Mouse (Mus musculus) frontal cortex, postnatal 10 days (tissue): ENCODE measurements around the gene Vwa8.

Experiments used
- DNase-seq, 2 experiments: peaks; one replicate each; pipeline ENCODE4 v3.0.0; 2022; ENCODE audit warnings: low spot score in 2 of 2, mixed read lengths in 1 of 2

Gene Vwa8

DNA sequence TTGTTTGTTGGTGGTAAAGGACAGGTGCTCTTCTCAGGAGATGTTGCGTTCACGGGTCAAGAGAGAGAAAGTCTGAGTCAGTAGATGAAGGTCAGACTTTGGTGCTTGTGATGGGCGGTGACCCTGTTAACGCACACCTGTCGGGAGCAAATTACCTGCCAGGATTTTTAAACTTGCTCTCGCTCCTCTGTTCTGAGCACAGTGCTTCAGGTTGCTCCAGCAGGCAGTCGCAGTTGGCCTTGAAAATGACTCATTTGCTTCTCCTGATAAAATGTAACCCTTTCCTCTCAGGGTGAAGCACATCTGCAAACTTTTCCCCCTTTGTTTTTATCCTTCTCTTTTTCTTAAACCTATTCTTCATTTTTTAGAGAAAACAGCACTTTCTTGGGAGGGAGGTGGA is 234.7 kb downstream of the Vwa8 start:
- no peak for DNase-seq

DNA sequence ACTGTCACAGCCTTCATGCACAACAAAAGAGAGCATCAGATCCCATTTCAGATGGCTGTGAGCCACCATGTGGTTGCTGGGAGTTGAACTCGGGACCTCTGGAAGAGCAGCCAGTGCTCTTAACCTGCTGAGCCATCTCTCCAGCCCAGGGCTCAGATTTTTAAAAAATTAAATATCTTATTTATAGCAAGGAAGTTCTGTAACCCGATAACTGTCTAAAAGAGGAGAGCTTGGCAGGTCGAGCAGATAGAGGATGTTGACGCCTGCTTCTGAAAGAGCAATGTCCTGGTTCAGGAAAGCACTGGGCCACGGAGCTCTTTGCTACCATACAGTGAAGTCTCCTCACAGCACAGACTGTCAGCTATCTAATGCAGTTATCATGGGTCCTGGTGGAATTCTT is 237.2 kb downstream of the Vwa8 start:
- DNase-seq: no peak

DNA sequence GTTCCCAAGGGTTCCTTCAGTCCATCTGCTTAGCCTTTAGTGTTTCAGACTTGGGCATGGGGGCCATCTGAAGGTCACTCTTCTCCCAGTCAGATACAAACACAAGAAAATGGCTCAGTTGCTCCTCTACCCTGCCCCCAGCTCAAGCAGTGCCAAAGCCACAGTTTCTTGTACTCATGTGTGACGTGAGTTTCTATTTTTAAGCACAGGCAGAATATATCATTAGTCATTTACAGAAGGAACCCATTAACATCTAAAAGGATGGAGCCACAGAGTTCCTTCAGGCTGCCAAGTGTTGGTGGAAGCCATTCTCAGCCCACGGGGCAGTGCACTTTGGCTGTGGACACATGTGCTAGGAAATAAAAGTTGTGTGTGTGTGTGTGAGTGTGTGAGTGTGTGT is 240.6 kb downstream of the Vwa8 start:
- peak; percentile 17 to 47 for DNase-seq

DNA sequence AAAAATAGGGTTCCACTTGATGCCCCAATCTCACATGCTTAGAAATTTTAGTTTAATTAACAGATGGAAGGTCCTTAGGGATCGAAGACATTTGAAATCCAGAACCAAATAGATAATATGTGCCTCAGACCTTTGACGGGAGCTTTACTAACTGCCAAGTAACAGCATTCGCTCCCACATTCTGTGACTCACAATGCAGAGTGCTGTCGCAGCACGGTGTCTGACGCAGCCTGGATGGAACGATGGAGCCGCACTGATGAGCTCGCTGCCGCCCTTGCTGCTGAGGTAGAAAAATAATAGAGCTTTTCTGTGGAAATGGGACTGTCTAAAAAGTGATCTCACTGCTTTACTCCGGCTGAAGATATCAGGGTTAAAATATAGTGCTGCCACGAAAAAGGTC is 248.3 kb downstream of the Vwa8 start:
- DNase-seq: no peak

DNA sequence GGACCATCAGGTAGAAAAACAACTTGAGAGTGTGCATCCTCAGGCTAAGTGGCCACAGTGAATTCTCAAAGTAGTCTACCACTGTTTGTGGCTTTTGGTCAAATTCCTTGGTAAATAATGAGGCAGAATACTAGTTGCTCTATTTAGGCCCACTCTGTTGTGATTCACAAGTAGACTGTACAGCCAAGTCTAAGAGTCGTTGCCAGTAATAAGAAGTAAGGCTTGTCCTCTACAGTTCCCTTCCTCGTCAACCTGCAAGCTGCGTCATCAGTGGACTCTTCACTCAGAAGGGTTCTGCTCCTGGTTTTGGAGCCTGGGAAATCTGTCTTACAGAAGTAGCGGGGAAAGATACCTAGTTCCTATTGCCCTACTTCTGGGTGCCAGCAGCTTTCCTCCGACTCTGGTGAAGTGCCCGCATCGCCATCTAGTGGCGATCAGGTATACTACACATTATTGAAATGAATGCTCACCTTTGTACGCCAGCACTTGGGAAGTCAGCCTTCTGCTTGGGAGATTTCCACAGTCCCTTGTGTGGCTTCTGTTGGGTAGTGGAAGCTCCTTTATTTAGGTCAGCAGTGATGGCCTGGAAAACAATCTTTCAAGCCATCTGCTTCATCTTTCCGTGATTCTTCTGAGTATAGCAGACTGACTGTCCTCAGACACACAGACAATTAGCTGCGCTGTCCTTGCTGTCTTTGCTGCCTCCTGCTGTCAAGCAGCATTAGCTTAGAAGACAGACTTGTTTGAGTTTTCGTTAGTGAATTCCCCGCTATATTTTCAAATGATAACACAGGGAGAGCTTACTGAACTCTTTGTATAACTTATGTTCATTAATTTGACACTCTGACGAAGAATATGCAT is 258.0 kb downstream of the Vwa8 start:
- peak; percentile 62 to 79 for DNase-seq

DNA sequence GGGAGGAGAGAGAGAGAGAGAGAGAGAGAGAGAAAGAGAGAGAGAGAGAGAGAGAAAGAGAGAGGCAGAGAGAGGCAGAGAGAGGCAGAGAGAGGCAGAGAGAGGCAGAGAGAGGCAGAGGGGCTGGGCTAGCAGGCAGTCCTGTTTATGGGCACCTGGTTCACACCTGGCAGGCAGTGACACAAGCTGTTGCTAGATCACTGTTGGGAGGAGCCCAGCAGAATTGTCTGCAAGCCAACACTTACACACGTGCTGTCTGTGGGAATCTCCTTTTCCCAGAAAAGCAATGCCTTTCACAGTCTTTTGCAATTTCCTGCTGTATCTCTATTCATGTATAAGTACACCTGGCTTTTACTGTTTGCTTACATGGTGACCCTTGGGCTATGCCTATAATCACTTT is 260.5 kb downstream of the Vwa8 start:
- DNase-seq: no peak

DNA sequence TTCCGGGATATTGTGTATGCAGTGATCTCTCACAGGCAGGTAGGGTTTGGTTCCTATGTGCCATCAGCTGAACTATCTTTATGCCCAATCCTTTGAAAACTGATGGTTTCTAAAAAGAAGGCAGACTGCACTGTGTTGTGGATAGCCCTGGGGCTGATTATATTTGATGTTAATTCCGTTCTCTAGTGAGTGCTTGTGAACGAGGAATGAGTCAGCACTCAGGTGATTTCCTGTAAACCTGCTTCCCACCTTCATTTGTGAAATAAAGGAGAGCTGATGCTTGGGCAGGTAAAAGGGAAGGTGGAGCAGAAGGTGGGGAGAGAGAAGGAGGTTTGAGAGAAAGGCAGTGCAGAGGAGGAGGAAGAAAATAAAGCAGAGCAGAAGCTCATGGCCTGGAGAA is 261.2 kb downstream of the Vwa8 start:
- DNase-seq: no peak

DNA sequence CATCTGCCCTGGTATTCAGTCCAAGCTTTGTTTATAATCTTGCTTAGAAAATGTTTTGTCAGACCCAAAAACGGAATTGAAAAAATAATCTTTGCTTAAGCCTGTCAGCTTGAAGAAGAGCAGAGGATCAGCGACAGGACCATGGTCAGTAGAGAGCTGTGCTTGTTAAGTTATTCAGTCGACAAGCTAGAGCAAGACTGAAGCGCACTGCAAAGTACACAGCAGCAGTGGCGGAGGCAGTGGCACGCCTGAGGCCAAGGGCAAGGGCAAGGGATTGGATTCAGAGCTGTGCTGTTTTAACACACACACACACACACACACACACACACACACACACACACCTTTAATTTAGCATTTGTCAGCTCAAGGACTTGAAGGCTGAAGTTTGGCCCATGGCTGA is 263.2 kb downstream of the Vwa8 start:
- DNase-seq: no peak

DNA sequence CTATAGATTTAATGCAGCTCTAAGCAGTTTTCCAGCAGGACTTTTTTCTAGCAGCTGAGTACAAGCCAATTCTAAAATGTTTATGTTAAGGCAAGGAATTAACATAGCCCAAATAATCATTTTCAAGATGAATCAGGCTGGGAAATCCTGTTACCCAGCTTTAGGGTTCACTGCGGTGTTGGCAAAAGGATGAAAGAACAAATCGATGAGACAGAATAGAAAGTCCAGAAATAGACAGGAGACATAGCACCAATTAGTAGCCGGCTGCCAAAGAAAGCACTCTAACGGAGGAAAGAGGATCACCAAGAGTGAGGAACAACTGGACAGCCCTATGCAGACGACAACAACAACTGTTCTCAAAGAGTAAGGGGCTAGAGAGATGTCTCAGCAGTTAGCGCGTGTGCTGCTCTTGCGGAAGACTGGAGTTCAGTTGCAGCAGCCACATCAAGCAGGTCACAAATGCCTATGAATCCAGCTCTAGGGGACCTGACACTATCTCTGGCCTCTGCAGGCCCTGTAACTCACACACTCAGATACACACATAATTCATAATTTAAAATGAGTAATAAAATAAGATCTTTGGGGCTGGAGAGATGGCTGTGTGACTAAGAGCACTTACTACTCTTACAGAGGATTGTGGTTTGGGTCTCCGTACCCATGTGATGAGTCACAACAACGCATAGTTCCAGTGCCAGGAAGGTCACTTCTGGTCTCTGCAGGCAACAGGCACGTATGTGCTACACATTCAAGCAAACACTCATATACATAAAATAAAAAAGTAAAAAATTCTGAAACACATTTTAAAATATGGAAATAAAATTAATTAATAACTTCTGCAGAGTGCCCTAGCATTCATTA is 265.9 kb downstream of the Vwa8 start:
- DNase-seq: no peak

DNA sequence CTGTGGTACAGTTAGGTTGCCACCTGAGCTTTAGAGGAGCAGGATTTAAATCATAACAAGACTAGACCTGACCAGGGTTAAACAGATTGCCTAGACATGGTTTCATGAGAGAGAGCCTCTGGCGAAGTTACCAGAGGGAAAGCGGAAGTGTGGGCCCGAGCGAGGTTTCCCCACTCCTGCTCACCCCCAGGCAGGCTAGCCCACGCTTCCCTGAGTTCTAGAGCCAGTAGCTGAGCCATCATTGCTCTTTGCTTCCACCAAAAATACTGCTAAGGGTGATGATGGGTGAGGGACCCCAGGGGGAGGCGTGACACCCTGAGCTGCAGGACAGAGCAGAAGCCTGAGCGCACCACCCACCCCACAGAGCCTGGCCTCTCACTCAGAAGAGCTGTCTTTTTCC is 269.6 kb downstream of the Vwa8 start:
- DNase-seq: no peak

DNA sequence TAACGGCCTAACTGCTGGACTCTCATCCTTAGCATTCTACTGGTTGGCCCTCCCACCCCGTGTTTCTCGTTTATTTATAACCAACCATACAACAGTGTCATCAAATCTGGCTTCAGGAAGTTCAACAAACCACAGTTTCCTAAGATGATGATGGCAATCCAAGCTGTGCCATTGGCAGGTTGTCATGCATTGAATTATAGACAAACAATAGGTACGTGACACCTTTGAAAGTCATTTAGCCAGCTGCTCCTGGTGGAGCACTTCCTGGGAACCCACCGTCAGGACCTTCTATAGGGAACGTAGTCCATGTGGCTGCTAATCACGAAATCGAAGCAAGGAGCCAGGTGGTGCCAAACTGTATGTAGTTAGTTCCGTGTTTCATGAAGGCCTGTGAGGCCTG is 270.5 kb downstream of the Vwa8 start:
- no peak for DNase-seq

DNA sequence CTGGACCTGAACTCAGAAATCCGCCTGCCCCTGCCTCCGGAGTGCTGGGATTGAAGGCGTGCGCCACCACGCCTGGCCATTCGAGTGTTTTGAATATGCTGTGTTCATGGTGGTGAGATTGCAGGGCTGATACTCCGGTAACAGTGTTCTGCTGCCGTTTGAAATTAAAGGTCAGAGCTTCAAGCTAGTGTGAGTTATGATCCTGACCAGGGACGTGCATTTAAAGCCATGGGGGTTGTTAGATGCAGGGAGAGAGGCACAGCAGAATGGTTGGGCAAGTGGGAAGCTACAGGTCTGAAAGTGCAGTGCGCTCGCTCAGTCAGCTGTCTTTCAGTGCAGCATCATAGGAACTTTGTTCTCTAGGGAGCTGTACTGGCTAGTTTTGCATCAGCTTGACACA is 271.8 kb downstream of the Vwa8 start:
- no peak for DNase-seq

DNA sequence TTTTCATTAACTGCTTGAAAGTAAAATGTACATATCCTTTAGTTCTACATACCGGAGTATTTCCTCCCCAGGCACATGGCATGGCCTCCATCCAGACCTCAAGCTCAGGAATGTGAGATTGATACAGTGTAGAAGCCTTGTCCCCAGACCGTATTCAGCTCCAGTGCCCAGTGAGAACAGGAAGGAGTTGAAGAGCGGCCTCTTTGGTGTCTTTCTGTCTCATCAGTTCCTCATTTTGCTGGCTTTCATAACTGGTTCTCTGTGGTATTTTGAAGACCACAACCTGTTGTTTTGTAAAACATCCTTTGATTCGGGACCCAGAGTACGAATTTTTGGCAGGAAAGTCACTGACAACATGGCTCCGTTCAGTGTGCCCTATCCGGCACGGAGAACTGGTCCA is 274.6 kb downstream of the Vwa8 start:
- DNase-seq: no peak

DNA sequence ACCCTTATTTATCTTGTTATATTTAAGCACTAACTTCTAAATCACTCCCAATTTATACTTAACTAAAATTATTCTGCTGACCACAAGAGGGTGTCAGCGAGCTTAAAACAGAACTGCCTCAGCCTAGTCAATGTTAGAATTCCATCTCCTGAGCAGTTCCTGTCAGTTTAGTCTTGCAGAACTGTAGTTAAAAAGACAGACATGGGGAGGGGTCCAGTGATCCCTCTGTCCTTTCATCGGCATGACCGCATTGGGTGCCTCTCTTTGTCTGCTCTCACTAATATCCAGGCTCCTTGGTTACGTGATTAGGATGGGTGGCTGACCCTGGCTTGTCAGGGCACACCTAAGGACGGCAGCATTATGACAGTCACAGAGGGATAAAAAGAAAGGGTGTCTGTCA is 275.8 kb downstream of the Vwa8 start:
- DNase-seq: no peak

DNA sequence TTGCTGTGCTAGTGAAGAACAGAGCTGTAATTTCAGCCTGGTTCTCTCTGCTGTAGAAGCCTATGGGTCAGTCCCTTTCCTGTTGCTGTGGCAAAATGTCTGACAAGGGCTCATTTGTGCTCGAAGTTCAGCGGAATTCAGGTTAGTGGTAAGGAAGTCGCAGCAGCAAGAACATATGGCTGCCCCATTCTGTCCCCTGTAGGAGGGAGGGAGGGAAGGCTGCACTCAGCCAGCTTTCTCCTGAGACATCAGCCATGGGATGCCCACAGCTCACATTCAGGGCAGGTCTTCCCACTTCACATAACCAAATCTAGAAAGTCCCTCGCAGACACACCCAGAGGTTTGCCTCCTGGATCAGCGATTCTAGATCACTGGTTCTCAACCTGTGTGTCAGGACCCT is 277.3 kb downstream of the Vwa8 start:
- DNase-seq: no peak

DNA sequence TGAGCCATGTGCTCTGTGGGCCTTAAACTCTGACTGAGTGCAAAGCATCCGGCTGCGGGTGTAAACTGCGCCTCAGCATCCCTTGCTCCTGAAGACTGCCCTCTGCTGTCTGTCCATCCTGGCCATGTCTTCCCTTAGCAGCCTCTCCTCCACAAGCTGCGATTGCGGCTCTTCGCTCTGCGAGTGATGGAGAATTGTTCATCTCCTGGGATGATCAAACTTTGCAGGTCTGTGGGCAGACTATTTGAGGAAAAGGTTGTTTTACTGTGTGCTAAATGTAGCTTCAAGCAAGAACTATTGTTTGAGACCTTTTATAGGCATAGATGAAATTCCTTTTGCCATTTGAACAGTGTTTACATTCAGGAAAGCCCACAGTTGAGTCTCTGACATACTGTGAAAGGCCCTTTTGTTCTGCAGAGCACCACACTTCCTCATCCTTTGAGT is 286.1 kb downstream of the Vwa8 start:
- DNase-seq: peak in 1 of 2 experiments; percentile 28

DNA sequence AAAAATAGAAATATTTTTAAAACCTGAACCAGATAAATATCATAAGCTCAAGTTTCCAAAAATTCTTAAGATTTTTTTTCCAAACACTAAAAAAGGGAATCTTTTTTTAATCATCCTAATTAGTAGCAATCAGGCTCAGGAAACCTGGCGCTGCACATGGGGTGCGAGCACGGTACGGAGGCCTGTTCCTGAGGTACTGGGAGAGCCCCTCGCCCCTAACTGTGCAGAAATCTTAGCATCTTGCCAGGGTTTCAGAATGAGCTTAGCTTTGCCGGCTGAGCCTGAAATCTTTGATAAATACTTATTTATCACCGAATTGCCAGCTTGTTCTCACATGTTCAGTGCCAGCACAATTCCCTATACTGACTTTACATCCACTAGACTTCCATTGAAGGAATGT is 286.6 kb downstream of the Vwa8 start:
- no peak for DNase-seq

DNA sequence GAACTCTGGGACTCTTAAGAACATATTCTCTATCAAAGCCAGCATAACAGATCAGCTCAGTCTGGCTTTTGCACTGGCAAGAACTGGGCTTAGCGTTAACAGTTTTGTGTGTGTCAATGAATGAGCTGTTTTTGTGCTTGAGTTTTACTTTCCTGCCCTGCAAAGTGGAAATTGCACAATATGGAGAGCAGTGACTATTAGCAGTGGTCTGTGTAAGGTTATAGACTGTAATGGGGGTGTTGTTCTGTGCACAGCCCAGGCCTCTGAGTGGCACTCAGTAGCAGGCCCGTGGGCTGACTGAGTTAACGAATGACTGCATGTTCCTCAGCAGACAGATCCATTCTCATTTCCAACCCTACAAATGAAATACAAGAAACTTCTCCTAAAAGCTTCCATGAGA is 287.7 kb downstream of the Vwa8 start:
- no peak for DNase-seq

DNA sequence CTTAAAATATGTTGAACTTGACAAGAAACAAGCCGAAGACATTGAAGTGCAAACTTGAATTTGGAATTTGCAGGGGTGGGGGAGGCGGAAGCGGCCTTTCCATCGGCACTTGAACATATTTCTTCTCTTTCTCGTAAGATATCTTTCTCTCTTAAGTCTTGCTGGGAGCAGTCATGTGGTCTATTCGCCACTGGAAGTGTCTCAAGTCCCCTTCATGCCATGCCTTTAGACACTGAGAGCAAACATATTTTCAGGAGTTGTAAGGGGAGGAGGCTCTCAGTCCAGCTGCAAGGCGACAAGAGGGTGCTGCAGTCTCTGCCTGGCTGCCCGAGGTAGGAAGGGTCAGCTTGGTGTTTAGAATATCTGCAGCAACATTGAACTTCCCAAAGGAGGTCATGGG is 288.2 kb downstream of the Vwa8 start:
- no peak for DNase-seq

DNA sequence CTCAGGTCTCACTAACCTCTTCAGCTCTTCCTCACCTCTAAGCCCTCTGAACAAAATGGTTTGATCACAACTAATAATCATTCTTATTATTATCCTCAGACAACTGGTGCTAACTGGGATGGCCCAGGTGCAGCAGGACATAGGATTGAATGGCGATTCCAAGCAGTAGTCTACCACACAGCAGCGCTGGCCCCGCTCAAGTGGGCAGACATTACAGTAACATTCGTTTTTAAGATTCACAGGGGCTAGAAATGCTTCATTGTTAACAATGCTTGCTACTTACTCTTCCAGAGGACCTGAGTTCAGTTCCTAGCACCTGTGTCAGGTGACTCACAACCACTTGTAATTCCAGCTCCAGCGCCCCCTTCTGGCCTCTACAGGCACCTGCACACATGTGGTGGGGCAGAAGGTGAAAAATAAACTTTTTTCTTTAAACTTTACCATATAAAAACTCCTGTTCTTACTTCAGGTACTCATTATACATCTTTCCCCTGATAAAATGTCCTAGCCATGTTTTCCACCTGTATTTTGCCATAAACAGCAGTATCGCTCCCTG is 290.3 kb downstream of the Vwa8 start:
- DNase-seq: no peak

DNA sequence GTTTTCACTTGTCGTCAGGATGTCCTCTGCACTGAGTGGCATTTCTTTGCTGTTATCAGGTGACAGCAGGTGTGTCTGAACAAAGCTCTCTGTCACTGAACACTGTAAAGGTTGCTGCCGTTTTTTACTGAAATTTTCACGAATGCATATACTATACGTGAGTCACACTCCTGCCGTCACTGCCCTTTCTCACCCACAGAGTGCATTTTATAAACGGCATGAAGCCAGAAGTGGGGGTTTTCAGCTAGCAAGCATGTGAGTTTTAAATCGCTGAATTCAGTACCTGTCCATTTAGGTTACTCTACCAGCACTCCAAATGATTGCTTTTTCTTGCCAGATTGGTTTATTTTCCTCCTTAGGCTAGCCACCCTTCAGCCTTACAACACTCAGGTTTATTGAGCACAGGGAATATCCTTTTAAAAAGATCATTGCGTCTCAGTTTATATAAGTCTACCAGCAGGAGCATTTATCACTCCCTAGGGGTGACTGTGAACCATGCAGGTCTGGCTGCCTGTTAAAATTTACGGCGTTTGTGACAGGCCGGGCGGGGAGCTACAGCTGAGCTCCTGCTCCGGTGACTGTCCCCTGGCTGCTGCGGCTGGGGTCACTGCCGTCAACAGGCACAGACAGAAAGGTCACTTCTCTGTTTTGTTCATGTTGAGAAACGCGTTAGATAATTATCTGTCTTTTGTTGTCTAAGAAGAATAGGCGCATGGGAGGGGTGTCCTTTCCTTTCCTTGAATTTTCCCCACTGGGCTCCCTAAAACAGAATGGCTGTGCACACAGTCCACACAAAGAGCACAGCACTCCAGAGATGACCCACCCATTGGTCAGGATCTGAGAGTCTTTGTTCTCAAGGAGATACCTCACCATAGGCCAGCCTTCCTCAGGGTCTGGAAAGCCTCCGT is 291.3 kb downstream of the Vwa8 start:
- no peak for DNase-seq

DNA sequence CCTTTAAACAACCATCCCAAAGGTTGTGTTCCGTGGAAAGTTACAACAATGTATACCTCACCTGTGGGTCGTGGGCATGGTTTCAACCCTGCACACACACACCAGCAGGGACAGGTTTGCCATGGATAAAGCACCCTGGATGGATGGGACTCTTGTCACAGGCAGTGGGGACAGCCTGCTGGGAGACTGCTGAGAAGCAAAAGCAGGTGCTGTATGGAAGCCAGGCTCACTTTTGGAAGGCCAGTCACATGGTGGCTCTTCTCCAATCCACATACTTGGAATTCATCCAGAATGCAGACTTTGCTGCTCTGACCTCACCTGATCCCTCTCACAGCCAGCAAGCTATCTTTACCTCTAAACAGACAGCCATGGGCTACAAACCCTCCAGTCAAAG is 292.0 kb downstream of the Vwa8 start:
- no peak for DNase-seq
